Mouse (Mus musculus) erythroid progenitor cell, adult 5-6 weeks (primary cell): ENCODE results near the gene Ick. TPM values are rescaled to one million over a fixed set of nuclear protein-coding genes. Genes with fewer than 3 reads are reported as not detected.
"Not testable (repeated sequence)": the region's sequence is repeated elsewhere in the genome, so short reads cannot be mapped to it uniquely, and the experiment has no call there.

Experiments used
- ATAC-seq: replicated peaks from 2 replicates; pipeline ENCODE4 v1.8.0; 2016; ENCODE audit warnings: moderate number of reproducible peaks, mild to moderate bottlenecking, moderate TSS enrichment, inconsistent platforms; ENCODE audit not compliant: poor library complexity, low FRiP score, severe bottlenecking
- total RNA-seq, 2 experiments: library from RNA; stranded (forward) in 1 of 2; stranded (reverse) in 1 of 2; fragments of 150-400 nt in 1 of 2; fragments of 186-747, 209-891 nt in 1 of 2; gene quantifications; 2 replicates each; pipeline versions ENCODE4 v1.2.3 to v1.2.4; 2015 to 2017; ENCODE audit warnings: low replicate concordance in 2 of 2

Gene Ick
- total RNA-seq, 2 experiments from 2014 or later: 2.1 to 5.2 TPM

GRCm38 (mm10) chr9:78139463-78139862, 30.5 kb downstream of the Ick start:
- ATAC-seq: no peak

GRCm38 (mm10) chr9:78146099-78146498, 37.1 kb downstream of the Ick start:
- ATAC-seq: no peak

DNA sequence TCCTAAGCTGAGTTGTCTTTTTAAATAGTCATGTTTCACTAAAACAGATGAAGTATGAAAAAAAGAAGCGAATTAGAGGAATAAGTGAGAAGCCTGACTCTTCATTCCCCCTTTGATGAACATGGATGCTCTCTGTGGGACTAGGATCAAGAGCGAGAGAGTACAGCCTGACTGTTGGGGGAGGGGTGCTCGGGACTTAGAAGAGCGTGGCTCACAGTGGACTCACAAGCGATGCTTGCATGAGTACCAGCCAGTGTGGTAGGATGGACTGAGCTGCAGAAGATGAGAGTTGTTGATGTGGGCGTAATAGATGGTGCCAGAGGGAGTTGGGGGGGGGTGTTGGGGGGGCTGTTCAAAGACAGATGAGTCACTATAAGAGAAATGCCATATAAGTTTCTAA, 37.6 kb downstream of the Ick start:
- no peak for ATAC-seq

- no peak for ATAC-seq
Observed at GRCm38 (mm10) chr9:78148149-78148548, 39.2 kb downstream of the Ick start.

GRCm38 (mm10) chr9:78149770-78150169, 40.8 kb downstream of the Ick start:
- ATAC-seq: not testable (repeated sequence)

DNA sequence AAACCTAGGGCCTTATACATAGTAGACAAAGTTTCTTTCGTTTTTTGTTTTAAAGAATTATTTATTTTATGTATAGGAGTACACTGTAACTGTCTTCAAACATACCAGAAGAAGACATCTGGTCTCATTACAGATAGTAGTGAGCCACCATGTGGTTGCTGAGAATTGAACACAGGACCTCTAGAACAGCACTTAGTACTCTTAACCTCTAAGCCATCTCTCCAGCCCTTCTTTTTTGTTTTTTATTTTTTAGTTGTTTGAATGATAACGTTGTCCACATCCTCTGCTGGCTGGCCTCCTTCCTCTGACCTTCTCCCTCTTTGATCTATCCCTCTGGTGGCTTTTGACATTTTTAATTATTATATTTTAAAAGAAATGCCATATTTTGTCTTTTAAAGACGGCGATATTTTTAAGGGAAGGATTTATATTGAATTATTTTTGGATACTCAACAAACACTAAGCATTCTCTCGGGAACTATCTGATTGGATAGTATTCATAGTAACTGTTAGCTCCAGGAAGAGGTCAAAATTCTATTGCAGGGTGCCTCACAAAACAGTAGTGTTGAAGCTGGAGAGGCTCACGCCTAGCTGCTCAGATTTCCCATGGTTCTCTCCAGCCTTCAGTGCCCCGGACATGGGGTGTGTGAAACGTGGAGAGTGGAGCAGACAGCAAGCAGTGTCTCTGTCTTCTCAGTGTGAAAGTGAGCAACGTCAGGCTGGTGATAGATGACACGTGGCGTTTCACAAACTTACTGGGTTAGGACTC, 45.4 kb downstream of the Ick start:
- no peak for ATAC-seq

- ATAC-seq: no peak
Observed at GRCm38 (mm10) chr9:78157221-78157620, 48.2 kb downstream of the Ick start.

DNA sequence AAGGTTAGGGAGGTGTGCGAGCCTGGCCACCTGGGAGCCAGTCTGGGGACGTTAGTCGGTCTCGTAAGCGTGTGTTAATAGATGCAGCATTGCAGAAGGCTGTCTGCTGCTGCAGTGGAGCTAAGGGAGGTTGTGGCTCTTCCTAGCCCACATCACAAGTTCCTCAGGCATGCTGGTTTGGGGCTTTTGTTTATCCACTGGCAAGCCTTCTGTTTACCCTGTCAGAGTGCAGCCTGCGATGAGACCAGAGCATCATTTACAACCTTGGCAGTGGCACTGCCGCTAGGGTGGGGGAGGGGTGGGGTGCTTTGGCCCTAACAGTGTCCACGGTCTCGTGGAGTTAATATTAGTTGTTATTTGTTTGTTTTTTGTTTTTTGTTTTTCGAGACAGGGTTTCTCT, 54.3 kb downstream of the Ick start:
- ATAC-seq: no peak

GRCm38 (mm10) chr9:78164741-78165140, 55.7 kb downstream of the Ick start:
- no peak for ATAC-seq

- ATAC-seq: no peak
Observed at GRCm38 (mm10) chr9:78165454-78165853, 56.5 kb downstream of the Ick start.

GRCm38 (mm10) chr9:78166694-78167452, 57.9 kb downstream of the Ick start:
- peak; percentile 57; the same call in 1 of the 2 replicates for ATAC-seq

GRCm38 (mm10) chr9:78167453-78167969, 58.5 kb downstream of the Ick start:
- no peak for ATAC-seq

DNA sequence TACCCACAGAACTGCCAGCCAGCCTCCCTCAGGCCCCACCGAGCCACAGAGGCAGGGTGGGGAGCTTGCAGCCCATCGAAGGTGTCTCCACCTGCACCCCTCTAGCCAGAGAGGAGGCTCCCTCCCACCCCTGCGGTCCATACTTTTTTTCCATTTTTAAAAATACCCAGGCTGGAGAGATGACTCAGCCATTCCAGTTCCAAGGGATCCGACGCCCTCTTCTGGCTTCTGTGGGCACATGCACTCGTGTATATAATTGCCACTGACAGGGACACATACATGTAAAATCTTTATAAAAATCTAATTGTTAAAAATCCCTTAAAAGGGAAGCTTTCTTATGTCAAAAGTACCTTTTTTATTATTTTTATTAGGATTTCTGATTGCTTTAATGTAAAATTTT, 59.9 kb downstream of the Ick start:
- ATAC-seq: no peak

- ATAC-seq: no peak
Observed at GRCm38 (mm10) chr9:78174016-78174415, 65.0 kb downstream of the Ick start.

DNA sequence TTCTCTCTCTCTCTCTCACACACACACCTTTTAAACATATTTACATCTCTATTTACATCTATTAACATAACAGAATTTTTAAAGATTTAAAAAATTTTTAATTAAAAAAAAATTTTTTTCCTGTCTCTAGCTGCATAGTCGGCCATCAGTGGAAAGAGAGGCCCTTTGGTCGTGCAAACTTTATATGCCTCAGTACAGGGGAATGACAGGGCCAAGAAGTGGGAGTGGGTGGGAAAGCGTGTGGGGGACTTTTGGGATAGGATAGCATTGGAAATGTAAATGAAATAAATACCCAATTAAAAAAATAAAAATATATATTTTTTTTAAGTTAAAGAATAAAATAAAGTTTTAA, 65.9 kb downstream of the Ick start:
- not testable (repeated sequence) for ATAC-seq

GRCm38 (mm10) chr9:78175277-78176200, 66.5 kb downstream of the Ick start:
- ATAC-seq: peak; percentile 95

DNA sequence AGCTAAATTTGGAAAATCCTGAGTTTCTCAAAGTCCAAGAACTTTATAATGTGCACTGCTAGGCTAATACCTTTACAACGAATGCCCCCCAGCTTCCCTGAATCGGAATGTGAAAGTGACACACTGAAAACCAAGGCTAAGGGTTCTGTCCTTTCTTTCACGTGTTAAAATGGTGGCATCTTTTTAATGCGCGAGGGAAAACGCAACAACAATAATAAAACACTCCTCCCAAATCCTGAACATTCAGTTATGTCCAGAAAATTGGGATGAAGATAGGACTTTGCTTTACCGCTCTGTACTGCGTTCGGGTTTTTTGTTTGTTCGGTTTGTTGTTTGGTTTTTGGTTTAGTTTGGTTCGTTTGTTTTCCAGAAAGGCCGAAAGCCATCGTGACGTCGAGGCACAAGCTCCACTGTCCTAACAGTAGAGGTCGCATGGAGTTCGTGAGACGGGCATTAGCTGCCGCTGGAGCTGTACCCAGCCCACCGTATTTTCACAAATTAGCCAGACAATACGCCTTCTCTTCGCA, 67.3 kb downstream of the Ick start:
- ATAC-seq: peak; percentile 81

DNA sequence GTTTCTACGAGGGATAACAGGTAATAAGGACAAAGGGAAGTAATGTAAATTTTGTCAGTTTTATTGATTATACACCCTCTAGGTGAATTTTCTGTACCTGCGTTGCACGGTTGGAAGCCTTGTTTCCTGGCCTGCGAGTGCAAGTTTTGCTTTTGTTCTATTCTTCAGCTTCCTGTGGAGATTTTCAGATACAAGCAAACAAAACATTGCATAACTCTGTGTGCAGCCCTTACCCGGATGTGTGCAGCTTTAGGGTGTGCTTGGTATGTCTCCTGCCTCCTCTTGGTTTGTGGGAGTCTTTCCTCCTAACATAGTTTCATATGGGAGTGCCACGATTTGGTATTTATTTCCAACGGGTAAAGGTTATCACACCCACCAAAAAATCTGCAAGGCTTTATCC, 67.8 kb downstream of the Ick start:
- ATAC-seq: no peak

DNA sequence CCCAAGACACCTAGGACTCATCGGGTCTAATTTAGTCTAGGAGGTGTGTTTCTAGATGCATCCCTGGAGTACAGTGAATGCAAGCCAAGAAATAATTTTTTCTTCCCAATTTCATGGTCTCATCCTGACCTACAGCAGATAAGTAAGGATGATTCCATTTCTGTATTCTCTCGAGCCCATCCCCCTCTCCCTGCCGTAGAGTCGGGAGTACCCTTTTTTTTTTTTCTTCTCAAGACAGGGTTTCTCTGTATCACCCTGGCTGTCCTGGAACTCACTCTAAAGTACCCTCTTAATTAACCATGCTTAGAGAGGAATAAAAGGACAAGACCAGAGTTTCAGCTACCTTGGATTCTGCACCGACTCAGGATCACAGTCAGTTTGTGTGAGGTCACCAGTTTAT, 69.2 kb downstream of the Ick start:
- no peak for ATAC-seq

DNA sequence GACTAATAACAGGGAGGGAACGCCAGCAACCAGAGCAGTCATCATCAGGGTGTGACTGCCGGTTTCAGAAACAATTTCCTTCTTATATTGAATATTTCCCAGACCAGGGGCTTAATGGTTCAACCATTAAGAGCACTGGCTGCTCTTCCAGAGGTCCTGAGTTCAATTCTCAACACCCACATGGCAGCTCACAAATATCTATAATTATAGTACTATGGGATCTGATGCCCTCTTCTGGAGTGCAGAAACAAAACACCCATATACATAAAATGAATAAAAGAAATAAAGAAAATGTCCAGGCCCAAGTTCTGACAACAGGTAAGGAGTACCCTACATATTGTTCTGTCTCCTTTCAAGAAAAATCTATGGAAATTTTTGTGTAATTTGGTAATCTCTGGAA, 70.1 kb downstream of the Ick start:
- ATAC-seq: no peak
